20 mouse cellular contexts compared by ENCODE assay signal in genomic region chr13:114061234-114061633, GRCm38 (mm10).
"Had no signal": no experiment of that assay in that cellular context is flagged by ENCODE, and none has a peak within 500 bp of the region (broad histone marks: within the 10 kb centered on the region; RNA-seq: fewer than 3 reads in every experiment).

No protein-coding gene starts in this region.

- H3K27me3 ChIP-seq: lung, embryonic 15.5 days; midbrain, embryonic 12.5 days; neural tube, embryonic 13.5 days; neural tube, embryonic 15.5 days had no signal

- H3K4me3 ChIP-seq: lung, embryonic 15.5 days; midbrain, embryonic 10.5 days; midbrain, embryonic 12.5 days; myocyte; neural tube, embryonic 13.5 days; neural tube, embryonic 15.5 days had no signal

- H3K9ac ChIP-seq: lung, embryonic 15.5 days; midbrain, embryonic 12.5 days; neural tube, embryonic 13.5 days; neural tube, embryonic 15.5 days had no signal

- H3K27ac ChIP-seq: lung, embryonic 15.5 days; midbrain, embryonic 10.5 days; midbrain, embryonic 12.5 days; neural tube, embryonic 13.5 days; neural tube, embryonic 15.5 days had no signal

- H3K9me3 ChIP-seq: lung, embryonic 15.5 days; midbrain, embryonic 10.5 days; midbrain, embryonic 12.5 days; neural tube, embryonic 13.5 days; neural tube, embryonic 15.5 days had no signal

- H3K4me2 ChIP-seq: lung, embryonic 15.5 days; midbrain, embryonic 12.5 days; neural tube, embryonic 13.5 days; neural tube, embryonic 15.5 days had no signal

- H3K4me1 ChIP-seq: lung, embryonic 15.5 days; midbrain, embryonic 12.5 days; neural tube, embryonic 13.5 days; neural tube, embryonic 15.5 days had no signal

- H3K36me3 ChIP-seq: lung, embryonic 15.5 days; midbrain, embryonic 10.5 days; midbrain, embryonic 12.5 days; neural tube, embryonic 13.5 days; neural tube, embryonic 15.5 days had no signal

- DNase-seq: lung, adult 2 months; lung, postnatal 14 days; lung, postnatal 36 days; midbrain, embryonic 14.5 days; retina, postnatal 1 day; right cerebral cortex, adult 18-20 months; right cerebral cortex, postnatal 25 days; right cerebral cortex, postnatal 4 days; spleen, adult 18-20 months; thymus, adult 2 months; thymus, postnatal 25 days; thymus, postnatal 4 days had no signal

- ATAC-seq: lung, postnatal 0 days; midbrain, embryonic 16.5 days had no signal
